Mouse (Mus musculus): ENCODE data around the gene Arhgef17. TPM values are rescaled to one million over a fixed set of nuclear protein-coding genes. Genes with fewer than 3 reads are reported as not detected.

Gene Arhgef17
- total RNA-seq, 1 experiment = 23.2 TPM

DNA sequence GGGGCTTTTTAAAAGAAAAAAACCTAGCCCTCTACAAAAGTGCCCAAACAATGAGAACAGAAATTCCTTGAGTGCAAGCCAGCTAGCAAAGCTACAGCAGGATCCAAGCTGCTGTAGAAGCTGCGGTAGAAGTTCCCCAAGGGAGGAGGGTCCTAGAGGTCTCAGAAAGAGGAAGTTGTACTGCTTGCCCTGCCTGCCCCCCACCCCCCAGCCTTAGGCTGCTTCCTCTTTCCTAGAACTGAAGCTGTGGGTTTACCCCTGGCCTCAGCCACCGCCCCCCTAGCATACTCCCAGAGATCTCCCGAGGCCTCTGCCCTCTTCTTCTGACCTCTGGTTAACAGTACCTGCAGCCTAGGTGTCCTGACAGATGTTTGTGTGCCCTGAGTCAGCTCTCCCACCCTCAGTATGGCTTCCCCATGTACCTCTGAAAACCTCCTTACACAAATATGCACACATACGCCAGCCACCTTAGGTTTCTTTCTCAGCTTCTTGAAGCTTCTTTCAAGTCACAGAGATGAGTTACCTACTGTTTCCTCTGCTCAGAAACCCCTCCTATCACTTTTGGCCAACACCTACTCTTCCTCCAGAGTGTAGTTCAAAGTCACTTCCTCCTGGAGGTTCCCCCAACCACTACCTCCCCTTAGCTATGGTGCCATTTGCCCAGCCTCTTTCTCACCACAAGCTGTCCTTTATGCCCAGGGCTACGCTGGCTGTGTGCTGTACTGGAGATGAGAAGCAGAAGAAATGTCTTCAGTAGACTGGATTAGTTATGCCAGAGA lies 75.9 kb downstream of the Arhgef17 start:
- in situ Hi-C loops (cut with MboI; ENCODE audit: low sequenced_read_pairs in 2 of 2, unreplicated experiment in 2 of 2) = no loop called here

DNA sequence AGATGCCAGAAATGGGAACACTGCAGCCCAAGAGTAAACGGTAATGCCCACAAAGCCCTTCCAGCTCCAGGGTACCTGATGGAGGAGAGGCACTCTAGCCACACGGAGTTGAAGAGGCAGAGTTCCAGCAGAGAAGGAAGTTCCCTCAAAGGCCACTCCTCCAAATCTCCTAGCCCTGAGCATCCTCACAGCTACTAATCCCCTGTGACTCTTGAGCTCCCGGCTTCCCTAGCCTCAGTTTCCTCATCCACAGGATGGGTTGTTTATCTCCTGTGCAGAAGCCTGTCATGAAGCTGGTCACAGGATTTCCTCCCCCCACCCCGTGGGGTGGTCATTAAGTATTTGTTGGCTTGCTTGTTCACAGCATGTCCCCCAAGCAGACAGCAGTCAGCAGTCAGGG lies 76.6 kb downstream of the Arhgef17 start:
- TF ChIP-seq HCFC1 (IDR thresholded peaks at IDR 0.05; ENCODE audit: borderline replicate concordance, insufficient read depth, low read length) (no peak), CHD2 (IDR thresholded peaks at IDR 0.05; ENCODE audit: low read depth, low read length) (no peak), ZNF384 (IDR thresholded peaks at IDR 0.05; ENCODE audit: low read depth, low read length) (no peak), MAFK (IDR thresholded peaks at IDR 0.05; ENCODE audit: insufficient read depth, low read depth, low read length) (no peak), ZC3H11A (IDR thresholded peaks at IDR 0.05; ENCODE audit: borderline replicate concordance, low read depth, low read length) (no peak)
- no peaks in the 10 kb centered on the region for H3K9me3 ChIP-seq (ENCODE audit: control insufficient read depth, insufficient read depth, low read depth, low read length)
- H3K9ac ChIP-seq (ENCODE audit: insufficient read depth, low read depth, low read length, poor library complexity, severe bottlenecking) = no peak overlapping the region; the same call in 1 of the 2 replicates
- no peak overlapping the region for H3K27ac ChIP-seq (ENCODE audit: insufficient read depth, low read depth, low read length, poor library complexity, severe bottlenecking)
- no peak overlapping the region for H3K4me3 ChIP-seq (ENCODE audit: insufficient read depth in 1 of 2, low read depth in 1 of 2, low read length in 2 of 2, poor library complexity in 1 of 2, severe bottlenecking in 1 of 2)
- in situ Hi-C loops (cut with MboI; ENCODE audit: low sequenced_read_pairs in 2 of 2, unreplicated experiment in 2 of 2) = no loop called here
- H3K36me3 ChIP-seq (ENCODE audit: control insufficient read depth, insufficient read depth, low read length, poor library complexity, severe bottlenecking) = peaks cover 3% of the 10 kb centered on the region; the same call in 1 of the 2 replicates
- DNase-seq (ENCODE audit: low read depth, low spot score) = no peak
- peaks cover 7 to 36% of the 10 kb centered on the region in 2 experiments; a peak in 3 of 4 replicates for H3K4me1 ChIP-seq (ENCODE audit: control insufficient read depth in 2 of 2, insufficient read depth in 2 of 2, low read length in 2 of 2, poor library complexity in 1 of 2)

More for the DNA sequence above, 75.9 kb downstream of the Arhgef17 start:
- no peaks in the 10 kb centered on the region for H3K9me3 ChIP-seq (ENCODE audit: control insufficient read depth, insufficient read depth, low read depth, low read length)
- no peak for TF ChIP-seq MAFK (IDR thresholded peaks at IDR 0.05; ENCODE audit: insufficient read depth, low read depth, low read length)
- no peak for TF ChIP-seq ZNF384 (IDR thresholded peaks at IDR 0.05; ENCODE audit: low read depth, low read length)
- TF ChIP-seq HCFC1 (IDR thresholded peaks at IDR 0.05; ENCODE audit: borderline replicate concordance, insufficient read depth, low read length) = no peak
- DNase-seq (ENCODE audit: low read depth, low spot score) = no peak
- no peak overlapping the region for H3K4me3 ChIP-seq (ENCODE audit: insufficient read depth in 1 of 2, low read depth in 1 of 2, low read length in 2 of 2, poor library complexity in 1 of 2, severe bottlenecking in 1 of 2)
- H3K27ac ChIP-seq (ENCODE audit: insufficient read depth, low read depth, low read length, poor library complexity, severe bottlenecking) = no peak overlapping the region
- H3K4me1 ChIP-seq (ENCODE audit: control insufficient read depth in 2 of 2, insufficient read depth in 2 of 2, low read length in 2 of 2, poor library complexity in 1 of 2) = peaks cover 7 to 35% of the 10 kb centered on the region in 2 experiments; a peak in 3 of 4 replicates
- H3K36me3 ChIP-seq (ENCODE audit: control insufficient read depth, insufficient read depth, low read length, poor library complexity, severe bottlenecking) = peaks cover 3% of the 10 kb centered on the region; the same call in 1 of the 2 replicates
- no peak overlapping the region for H3K9ac ChIP-seq (ENCODE audit: insufficient read depth, low read depth, low read length, poor library complexity, severe bottlenecking)

DNA sequence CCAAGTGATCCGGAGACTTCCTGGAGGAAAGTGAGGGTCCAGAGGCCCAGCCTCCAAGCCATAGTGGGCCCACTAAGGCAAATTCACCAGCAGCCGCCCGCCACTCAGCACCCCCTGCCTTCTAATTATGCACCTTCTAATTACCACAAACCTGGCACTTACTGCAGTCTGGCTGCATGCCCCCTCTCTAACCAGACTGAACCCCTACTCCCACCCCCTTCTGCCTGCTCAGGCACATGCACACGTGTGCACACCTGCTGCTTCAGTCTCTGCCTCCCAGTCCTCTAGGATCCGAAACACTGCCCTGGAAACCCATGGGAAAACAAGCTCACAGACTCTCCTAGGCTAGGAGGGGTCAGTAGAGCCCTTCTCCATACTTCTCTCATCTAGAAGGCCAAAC lies 77.0 kb downstream of the Arhgef17 start:
- no peak overlapping the region for H3K4me3 ChIP-seq (ENCODE audit: insufficient read depth in 1 of 2, low read depth in 1 of 2, low read length in 2 of 2, poor library complexity in 1 of 2, severe bottlenecking in 1 of 2)
- TF ChIP-seq ZC3H11A (IDR thresholded peaks at IDR 0.05; ENCODE audit: borderline replicate concordance, low read depth, low read length) (no peak), MAFK (IDR thresholded peaks at IDR 0.05; ENCODE audit: insufficient read depth, low read depth, low read length) (no peak), CHD2 (IDR thresholded peaks at IDR 0.05; ENCODE audit: low read depth, low read length) (no peak), ZNF384 (IDR thresholded peaks at IDR 0.05; ENCODE audit: low read depth, low read length) (no peak), HCFC1 (IDR thresholded peaks at IDR 0.05; ENCODE audit: borderline replicate concordance, insufficient read depth, low read length) (no peak)
- H3K27ac ChIP-seq (ENCODE audit: insufficient read depth, low read depth, low read length, poor library complexity, severe bottlenecking) = no peak overlapping the region
- in situ Hi-C loops (cut with MboI; ENCODE audit: low sequenced_read_pairs in 2 of 2, unreplicated experiment in 2 of 2) = no loop called here
- no peak for DNase-seq (ENCODE audit: low read depth, low spot score)
- H3K36me3 ChIP-seq (ENCODE audit: control insufficient read depth, insufficient read depth, low read length, poor library complexity, severe bottlenecking) = peaks cover 3% of the 10 kb centered on the region; the same call in 1 of the 2 replicates
- H3K4me1 ChIP-seq (ENCODE audit: control insufficient read depth in 2 of 2, insufficient read depth in 2 of 2, low read length in 2 of 2, poor library complexity in 1 of 2) = peaks cover 7 to 35% of the 10 kb centered on the region in 2 experiments; a peak in 3 of 4 replicates
- no peaks in the 10 kb centered on the region for H3K9me3 ChIP-seq (ENCODE audit: control insufficient read depth, insufficient read depth, low read depth, low read length)
- H3K9ac ChIP-seq (ENCODE audit: insufficient read depth, low read depth, low read length, poor library complexity, severe bottlenecking) = no peak overlapping the region; the same call in 1 of the 2 replicates

DNA sequence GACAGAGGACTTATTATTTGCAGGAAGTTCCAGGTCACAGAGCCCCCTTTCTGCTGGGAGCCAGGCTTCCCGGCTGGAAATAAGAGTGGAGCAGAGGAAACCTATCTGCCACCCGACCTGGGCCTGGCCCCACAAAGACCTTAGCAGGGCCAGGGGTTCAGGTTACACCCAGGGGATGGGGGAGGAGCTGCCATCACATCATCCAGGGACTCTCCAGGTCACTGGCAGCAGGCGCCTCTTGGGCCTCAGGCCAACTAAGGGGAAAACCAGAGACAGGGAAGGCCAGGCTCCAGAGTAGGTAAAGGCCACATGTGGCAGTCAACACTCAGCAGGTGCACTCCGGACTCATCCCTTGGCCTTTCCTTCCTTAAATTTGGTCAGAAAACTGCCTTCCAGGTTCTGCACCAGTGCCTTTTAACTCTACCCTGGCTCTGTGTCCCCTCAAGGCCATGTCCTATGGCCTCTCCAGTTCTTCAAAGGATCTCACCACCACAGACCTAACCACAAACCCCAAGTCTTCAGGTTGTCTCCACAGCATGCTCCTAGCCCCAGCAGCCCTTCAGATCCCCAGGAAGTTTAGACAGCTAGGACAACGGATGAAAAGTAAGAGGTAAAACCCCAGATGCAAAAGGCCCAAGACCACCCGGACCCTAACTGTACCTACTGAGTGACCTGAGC lies 77.6 kb downstream of the Arhgef17 start:
- Histone ChIP-seq H3K9me3 (ENCODE audit: control insufficient read depth, insufficient read depth, low read depth, low read length) (no peaks in the 10 kb centered on the region), H3K4me3 (ENCODE audit: insufficient read depth in 1 of 2, low read depth in 1 of 2, low read length in 2 of 2, poor library complexity in 1 of 2, severe bottlenecking in 1 of 2) (no peak overlapping the region), H3K4me1 (ENCODE audit: control insufficient read depth in 2 of 2, insufficient read depth in 2 of 2, low read length in 2 of 2, poor library complexity in 1 of 2) (peaks cover 7 to 29% of the 10 kb centered on the region in 2 experiments; a peak in 3 of 4 replicates), H3K36me3 (ENCODE audit: control insufficient read depth, insufficient read depth, low read length, poor library complexity, severe bottlenecking) (peaks cover under 1% of the 10 kb centered on the region; the same call in 1 of the 2 replicates), H3K27ac (ENCODE audit: insufficient read depth, low read depth, low read length, poor library complexity, severe bottlenecking) (no peak overlapping the region), H3K9ac (ENCODE audit: insufficient read depth, low read depth, low read length, poor library complexity, severe bottlenecking) (no peak overlapping the region)
- TF ChIP-seq CHD2 (IDR thresholded peaks at IDR 0.05; ENCODE audit: low read depth, low read length) = no peak
- TF ChIP-seq HCFC1 (IDR thresholded peaks at IDR 0.05; ENCODE audit: borderline replicate concordance, insufficient read depth, low read length) = no peak
- no peak for TF ChIP-seq ZC3H11A (IDR thresholded peaks at IDR 0.05; ENCODE audit: borderline replicate concordance, low read depth, low read length)
- TF ChIP-seq ZNF384 (IDR thresholded peaks at IDR 0.05; ENCODE audit: low read depth, low read length) = no peak
- TF ChIP-seq MAFK (IDR thresholded peaks at IDR 0.05; ENCODE audit: insufficient read depth, low read depth, low read length) = no peak
- in situ Hi-C loops (cut with MboI; ENCODE audit: low sequenced_read_pairs in 2 of 2, unreplicated experiment in 2 of 2) = no loop called here
- DNase-seq (ENCODE audit: low read depth, low spot score) = no peak
